Mouse (Mus musculus) common myeloid progenitor, adult 5-6 weeks (primary cell): Measurements from ENCODE around the gene Cd82. TPM values are rescaled to one million over a fixed set of nuclear protein-coding genes. Genes with fewer than 3 reads are reported as not detected.

Source experiments
- ATAC-seq: replicated peaks from 2 replicates; pipeline ENCODE4 v1.8.0; 2016; ENCODE audit warnings: low read depth, mild to moderate bottlenecking, moderate TSS enrichment, inconsistent platforms; ENCODE audit not compliant: poor library complexity, severe bottlenecking
- total RNA-seq: library from RNA; stranded (forward); fragments of 200-1000, 187-1606 nt; gene quantifications from 2 replicates; pipeline ENCODE4 v1.2.3, GENCODE M21; 2017

Gene Cd82
- total RNA-seq, 1 experiment from 2014 or later: 42.9 TPM

DNA sequence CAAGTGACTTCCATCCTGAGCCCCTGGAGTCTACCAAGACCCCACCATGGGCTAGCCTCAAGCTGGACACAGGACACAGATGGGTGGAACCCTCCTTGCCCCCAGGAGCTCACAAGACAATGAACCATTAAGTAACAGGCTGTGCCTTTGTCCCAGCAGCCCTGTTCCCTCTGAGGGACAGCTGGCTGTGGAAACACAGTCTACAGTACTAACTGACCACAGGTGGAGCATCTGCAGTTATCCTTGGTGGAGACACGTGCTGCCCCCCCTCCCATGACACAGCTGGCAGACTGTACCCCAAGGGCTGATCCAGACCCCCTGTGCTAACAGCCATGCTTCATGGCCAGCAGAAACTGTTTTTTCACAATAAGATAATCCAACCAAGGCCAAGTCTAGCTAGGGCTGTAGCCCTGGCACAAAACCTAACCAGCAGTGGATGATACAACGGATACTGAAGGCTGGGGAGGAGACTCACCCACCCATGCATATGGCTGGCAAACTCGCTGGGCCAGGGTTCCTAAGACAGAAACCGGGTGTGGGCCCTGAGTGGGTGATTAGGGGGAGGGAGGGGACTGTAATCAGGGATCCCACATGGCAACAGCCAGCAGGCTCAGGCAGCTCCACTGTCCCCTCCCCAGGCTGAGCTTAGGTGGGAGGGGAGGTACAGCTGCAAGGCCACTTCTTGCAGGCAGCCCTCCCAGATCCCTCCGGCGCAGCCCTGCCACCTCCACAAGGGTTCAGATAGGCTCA, 15.3 kb downstream of the Cd82 start:
- ATAC-seq: peak; percentile 41

DNA sequence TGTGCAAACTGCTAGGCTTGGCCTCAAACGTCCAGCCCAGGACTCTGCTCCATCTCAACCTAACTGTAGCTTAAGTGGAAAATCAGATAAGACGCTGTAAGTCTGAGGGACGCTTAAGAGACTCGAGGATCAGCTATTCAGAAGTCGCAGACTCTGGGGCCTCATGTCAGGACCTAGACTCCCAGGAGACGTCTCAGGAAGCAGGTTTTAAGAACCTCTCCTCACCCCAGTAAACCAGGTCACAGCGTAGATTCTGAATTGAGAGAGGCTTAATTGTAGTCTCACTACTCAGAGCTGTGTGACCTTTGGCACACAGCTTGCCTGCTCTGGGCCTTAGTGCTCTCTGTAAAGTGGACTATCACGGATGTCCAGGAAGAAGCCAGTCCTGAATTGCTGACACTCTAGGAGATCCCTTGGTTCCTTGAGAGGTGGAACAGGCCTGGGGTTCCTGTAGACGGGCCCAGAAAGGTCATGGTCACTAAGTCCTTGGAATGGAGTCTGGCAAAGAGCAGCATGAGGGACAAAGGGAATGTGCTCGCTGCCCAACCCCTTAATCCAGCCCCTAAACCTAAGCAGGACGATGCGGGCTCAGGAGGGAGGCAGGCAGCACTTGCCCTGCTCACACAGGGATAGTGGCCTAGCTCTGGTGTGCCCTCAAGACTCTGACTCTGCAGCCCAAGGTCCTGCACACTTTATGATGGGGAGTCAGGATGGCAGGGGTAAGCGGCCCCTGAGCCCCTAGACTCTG, 16.2 kb downstream of the Cd82 start:
- ATAC-seq: no peak

DNA sequence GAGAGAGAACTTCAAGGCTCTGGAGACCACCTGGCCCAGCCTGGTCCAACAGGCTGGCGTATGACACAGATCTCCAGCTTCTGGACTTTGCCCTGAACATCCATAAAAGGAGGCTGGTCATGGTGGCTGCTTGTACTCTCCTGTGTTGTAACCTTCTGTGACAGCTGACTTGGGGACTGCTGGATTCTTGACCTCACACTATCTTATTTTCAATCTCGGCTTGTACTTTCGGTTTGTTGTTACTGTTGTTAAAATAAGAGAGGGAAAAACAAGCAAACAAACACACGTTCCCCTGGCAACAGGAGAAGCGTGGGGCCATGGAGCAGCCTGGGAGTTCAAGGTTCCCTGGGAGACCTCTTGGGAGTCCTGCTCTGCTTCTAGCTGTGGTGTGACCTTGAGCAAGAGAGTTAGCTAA, 17.7 kb downstream of the Cd82 start:
- no peak for ATAC-seq

DNA sequence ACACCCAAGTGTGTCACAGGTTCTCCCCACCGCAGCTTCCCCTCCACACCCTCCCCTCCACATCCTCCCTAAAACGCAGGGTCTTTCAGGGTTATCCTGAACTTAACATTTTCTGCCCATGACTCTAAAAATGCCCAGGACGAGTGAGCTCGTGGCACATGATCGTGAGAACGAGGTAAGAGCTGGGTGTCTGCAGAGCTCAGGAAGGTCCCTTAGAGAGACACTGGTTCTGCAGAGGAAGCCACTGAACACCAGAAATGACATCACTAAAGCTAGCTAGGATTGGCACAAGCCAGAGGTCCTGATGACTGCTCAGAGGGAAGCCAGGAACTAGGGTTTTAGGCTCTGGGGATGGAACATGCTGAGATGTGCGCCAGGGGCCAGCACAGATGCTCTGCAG, 18.7 kb downstream of the Cd82 start:
- ATAC-seq: no peak

DNA sequence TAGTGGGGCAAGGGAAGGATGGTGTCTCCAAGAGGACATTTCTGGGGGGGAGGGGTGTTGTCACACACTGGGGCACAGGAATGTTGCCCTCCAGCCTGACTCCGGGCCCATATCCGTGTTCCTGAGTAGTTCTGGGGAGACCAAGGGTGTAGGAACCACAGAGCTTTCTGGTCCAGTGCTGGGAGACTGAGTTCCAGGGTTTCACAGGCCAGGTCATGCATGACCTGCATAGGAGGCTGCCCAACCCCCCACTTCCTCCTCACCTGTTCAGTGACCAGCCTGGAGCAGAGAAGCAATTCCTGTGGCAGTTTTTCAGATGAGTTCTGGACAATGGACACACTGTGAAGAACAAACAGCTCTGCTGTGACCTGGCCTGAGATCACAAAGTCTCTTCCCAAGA, 19.8 kb downstream of the Cd82 start:
- no peak for ATAC-seq

DNA sequence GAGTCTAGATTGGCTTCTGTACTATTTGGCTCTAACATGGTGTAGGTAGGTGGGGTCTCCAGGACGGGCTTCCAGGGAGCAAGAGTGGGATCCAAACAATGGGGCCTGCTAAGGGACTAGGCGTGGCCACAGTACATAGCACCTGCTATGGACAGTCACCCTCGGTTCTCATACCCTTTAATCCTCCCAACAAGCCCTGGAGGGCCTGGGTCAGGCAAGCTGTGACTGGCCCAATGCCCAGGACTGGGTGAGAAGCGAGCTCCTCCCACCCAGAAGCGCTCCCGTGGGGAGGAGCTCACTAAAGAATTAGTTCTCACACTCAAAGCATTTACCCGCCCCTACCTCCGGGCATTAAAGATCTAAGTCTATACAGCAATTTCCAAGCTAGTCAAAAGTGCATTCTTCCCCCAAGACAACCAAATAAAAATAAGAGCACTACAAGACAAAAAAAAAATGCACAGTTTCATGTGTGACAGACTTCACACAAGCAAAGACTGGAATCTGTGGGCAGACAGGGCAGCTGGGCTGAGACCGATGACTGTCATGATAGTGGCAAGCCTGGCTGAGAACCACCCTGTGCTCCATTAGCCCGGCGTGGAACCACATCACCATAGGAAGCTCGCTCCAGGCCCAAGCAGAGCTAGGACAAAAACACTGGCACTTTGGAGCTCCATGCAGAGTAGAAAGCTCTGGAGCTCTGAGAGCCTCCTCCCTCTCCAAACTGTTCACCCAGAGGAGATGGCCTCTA, 23.0 kb downstream of the Cd82 start:
- ATAC-seq: no peak

DNA sequence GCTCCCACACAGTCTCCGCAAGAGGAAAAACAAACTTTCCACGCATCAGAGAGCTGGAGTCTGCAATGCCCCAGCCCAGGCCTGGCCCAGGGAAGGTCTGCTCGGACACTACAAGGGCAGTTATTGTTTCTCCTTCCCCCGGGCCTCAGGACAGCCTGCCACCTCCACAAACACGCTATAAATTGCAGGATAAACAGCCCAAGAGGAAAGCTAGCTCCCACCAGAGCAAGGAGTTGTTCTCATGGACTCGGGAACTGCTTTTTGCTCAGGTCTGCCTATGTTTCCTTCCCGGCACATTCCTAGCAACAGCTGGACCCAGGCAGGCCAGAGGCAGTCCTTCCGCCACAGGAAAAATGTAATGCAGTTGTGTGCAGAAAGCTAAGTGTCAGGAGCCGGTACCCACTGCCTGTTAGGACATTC, 23.6 kb downstream of the Cd82 start:
- ATAC-seq: no peak

DNA sequence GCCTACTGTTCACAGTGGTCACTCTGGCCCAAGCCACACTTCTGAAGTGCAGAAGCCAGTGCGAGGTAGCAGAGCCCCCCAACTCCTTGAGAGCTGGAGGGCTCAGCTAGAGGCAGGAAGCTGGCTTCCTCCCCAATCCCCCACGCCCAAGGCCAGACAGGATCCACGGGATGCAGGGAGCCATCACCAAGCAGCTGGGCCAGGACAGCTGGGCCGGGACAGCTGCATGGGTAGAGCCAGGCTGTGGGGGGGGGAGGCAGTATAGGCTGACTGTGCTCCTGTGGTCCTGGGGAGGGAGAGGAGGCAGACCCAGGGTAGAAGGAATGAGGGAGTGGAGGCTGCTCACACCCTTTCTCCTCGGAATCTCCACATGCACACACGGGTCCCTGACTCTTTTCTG, 24.6 kb downstream of the Cd82 start:
- no peak for ATAC-seq

DNA sequence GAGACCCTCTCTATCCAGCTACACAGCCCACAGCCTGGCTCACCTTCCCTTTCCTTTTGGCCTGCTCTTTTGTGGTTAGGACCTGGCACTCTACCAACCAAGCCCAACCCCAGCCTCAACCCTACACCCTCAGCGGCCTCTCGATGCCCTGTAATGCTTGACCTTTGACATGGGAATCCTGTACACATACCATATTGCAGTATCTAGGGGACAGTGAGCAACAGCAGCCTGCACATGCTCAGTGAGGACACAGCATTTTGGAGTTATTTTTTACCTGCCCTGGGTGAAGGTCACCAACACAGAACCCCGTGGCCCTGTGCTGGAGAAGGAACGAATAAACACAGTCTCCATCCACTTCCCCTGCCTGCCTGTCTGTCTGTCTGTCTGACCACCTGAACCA, 27.4 kb downstream of the Cd82 start:
- ATAC-seq: peak; percentile 19; the same call in 1 of the 2 replicates

DNA sequence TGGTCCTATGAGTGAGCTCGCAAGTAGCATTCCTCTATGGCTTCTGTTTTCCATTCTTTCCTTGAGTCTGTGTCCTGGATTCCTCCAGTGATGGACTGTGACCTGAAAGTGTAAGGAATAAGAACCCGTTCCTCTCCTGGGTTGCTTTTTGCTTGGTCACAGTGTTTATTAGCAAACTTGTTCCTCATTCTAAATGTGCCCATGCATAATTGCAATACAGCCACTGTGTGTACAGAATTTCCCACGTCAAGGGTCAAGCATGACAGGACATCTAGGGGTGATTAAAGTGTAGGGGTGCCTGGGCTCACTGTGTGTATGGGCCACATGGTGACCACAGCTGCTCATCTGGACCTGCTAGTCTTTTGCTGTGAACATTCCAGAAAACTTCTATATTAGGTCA, 28.0 kb downstream of the Cd82 start:
- ATAC-seq: no peak

DNA sequence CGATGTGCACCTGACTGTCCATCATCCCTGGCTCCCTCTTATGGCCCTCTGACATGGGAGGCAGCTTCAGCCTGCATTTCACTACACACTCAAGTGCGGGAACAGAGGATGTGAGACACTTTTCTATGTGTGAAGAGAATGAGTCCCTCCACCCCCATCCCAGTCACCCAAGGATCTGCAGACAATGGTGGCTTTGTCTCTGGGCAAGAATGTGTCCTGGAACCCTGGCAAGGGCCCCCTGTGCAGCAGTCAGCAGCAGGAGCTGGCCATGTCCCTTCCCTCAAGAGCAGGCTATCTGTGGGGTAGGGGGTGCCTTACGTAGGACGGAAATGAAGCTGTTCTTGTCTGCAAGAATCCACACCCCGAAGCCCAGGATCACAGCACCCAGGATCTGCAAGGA, 29.4 kb downstream of the Cd82 start:
- no peak for ATAC-seq

DNA sequence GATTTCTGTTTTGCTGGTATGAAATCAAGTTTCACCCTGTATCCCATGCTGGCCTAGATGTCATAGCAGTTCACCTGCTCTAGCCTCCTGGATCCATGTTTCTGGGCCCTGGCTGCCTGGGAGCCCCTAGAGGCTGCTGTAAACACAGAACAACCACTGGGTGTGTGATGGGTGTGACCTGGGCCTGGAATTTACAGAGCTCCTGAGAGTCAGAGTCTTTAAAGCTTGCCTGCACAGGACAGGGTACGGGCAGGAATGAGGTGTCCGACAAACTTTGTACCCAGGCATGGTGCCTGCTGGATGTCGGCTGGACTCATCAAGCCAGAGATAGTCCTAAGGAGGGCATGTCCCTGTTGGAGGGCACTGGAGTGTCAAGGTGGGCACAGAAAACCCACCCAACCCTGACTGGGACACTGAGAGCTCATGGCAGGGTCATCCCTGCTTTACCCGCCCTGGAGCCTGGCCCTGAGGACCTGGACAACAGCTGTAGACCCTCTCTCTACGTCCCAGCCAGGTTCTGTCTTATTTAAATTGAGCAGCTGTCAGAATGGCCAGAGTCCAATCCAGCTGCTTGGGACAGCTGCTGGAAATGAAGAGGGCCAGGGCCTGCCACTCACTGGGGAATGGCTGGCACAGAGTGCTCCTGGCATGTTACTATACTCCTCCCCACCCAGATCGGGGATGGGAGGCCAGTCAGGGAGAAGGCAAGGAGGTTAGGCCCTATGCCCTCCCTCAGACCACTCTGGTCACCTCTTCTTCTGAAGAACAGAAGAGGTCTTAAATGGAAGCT, 30.1 kb downstream of the Cd82 start:
- ATAC-seq: no peak

DNA sequence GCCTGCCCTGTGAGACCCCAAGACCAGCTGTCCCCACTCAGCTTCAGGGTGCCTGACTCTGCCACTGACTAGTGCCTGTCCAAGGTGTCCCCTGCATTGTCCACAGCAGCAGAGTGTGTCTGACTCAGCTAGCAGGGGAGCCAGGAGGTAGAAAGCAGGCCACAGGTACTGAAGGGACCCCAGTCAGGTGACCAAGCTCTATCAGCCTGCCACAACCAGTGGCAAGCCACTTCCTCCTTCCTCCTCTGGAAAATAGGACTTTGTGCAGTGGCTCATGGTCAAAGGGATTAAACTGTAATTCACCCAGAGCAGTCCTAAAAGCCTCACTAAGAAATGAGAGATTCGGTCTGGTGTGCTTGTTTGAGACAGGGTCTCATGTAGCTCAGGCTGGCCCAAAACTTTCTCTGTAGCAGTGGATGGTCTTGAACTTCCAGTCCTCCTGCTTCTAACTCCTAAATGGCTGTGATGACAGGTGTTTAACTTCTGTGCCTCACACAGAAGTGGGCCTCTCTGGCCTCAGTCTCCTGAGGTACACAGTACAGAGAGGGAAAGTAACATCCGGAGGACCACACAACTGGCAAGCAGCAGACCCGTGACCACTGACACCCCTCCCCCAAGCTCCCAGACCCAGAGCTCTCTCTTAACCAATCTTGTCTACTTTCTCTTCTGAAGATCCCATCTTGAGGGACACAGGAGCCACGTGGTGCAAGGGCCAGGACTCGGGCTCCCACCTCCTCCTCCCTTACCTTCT, 31.2 kb downstream of the Cd82 start:
- 0 out of 2 replicates have a peak, but pooled peaks have one; percentile 19 for ATAC-seq

DNA sequence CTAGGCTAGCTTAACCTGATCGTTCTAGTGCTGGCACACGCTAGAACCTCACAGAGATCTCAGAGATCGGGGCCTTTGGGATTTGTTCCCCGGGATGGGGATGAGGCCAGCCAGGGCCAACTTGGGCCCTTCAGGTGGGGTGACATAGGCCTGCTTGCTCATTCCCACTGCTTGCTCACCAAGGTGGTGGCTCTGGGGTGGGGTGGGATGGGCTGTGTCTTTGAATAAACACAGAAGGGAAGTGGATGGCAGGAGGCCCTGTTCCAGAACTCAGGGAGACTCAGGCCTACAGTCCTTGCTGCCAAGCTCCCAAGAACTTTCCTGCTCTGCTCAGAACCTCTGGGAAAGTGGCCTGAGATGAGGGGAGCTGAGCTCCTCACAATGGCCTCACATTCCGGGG, 31.9 kb downstream of the Cd82 start:
- no peak for ATAC-seq

DNA sequence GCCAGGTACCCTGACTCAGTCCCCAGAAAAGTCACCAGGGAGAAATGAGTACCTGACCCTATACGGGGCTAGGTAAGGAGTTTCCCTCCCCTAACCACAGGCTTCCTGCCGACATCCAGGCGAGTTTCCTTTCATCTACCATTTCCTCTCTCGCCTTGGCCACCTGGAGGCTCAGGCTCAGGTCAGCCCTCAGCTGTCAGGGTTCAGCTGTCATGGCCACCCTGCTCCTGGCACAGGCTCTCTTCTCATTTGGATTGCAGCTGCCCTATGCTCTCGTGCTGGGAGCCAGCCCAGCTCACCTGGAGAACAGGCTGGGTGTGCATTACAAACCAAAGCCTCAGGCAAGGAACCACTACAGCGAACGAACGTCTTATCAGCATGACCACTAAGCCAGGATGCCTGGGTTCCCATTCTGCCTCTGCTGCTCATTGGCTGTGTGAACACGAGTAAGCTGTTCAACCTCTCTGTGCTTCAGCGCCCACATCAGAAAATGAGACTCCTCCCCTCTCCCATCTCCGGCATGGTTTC, 34.9 kb downstream of the Cd82 start:
- ATAC-seq: no peak

DNA sequence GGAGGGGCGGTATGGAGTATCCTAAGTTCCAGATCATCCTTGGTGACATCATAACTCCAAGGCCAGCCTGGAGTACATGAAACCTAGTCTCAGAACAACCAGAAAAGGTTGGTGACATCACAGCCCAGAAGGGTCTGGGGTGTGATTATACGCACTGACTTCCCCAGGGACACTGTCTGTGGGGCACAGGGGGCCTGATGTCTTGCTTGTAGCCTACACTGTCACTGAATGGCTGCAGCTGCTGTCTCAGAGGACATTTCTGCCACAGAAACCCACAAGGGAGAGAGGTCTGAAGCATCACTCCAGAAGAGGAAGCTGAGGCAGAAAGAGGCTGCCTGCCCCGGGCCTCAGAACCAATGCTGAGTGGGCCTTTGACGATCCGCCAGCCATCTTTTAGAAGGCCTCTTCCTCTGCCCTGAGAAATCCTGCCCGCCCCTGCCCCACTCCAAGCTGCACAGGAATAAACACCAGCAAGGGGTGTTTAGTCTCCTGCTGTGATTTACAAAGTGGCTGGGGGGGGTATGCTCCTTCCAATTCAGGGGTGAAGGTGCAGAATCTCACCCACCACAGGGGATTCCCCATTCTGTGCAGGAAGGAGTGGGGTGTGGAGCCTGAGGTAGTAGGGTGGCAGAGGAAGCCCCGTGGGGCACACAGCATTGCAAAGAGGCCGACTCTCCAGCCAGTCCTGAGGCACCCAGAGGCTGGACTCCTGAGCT, 35.8 kb downstream of the Cd82 start:
- peak; percentile 33 for ATAC-seq

DNA sequence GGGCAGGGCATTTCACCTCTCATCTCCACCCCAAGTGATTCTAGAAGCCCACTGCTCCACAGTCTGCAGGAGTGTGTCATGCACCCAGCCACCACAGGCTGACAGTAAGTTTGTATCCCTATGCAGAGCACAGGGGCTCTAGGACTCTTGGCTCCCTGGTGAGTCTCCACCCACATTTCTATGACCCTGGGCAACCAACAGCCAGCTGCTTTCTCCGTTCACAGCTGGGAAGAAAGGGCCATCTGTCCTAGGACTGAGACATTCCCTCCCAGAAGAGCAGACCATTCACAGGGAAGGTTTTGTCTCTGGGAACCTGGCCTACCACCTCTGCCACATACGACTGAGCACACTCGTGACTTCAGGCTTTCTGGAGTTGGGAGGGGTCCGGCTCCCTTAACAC, 37.1 kb downstream of the Cd82 start:
- no peak for ATAC-seq

DNA sequence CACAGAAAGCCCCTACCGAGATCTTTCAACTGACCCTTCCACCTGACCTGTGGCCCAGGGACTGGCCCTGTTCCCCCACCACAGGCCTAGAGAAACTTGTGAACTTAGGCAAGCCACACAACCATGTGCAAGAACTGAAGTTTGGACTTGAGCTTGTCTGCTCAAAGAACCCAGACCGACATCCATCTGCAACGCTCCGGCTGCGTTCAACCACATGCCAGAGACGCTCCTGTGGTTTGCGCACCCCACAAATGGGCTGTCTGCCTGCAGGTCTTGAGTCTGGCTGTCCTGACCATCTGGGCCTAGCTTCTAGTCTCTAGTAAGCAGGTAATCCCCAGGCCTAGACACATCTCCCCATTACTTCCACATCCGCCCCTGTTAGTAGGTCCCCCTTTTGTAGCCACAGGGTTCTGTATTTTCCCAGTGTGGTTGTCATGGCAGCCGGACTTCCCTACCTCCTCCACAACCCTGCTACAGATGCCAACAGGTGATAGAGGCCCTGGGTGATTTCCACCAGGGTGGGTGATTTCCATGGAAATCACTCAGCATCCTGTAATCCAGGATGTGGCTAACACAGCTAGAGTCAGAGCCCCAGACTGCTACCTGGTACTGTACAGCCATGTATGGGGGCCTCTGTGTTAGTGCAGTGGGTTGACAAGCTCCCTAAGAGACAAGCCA, 38.5 kb downstream of the Cd82 start:
- ATAC-seq: peak; percentile 24
